Mouse (Mus musculus) frontal cortex, postnatal 10 days (tissue): ENCODE measurements around the gene Gm49630.
"Not testable (repeated sequence)": the region's sequence is repeated elsewhere in the genome, so short reads cannot be mapped to it uniquely, and the experiment has no call there.

Source experiments
- DNase-seq, 2 experiments: peaks; one replicate each; pipeline ENCODE4 v3.0.0; 2022; ENCODE audit warnings: low spot score in 2 of 2, mixed read lengths in 1 of 2

Gm49630 gene

DNA sequence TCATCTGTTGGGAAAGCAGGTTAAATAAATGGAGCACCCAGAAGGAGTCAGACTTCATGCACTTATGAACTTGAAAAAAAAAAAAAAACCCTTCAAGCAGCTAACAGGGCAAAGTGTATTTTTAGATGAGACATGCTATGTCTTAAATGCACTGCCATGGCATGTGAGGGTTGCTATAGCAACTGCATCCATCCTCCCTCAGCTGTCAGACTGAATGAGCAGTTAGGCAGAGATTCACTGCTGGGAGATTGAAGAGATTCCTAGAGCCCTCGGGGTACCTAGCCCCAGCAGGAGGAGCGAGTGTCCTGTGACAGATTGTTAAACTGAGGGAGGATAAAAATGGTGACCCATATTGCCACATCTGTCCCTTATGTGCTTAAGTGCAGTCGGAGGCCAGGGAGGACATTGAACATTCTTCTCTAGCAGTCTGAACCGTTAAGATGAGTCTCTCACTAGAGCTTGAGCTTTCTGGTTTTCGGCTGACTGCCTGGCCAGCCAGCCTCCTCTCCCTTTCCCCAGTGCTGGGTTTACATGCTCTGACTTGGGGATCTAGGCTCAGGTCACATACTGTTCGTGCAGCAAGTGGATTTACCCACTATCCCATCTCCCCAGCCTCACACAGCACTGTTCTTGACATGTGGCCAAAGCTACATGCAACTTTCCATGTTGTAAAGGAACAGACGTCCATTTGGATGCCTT is 5.0 kb downstream of the Gm49630 start:
- DNase-seq: not testable (repeated sequence)

DNA sequence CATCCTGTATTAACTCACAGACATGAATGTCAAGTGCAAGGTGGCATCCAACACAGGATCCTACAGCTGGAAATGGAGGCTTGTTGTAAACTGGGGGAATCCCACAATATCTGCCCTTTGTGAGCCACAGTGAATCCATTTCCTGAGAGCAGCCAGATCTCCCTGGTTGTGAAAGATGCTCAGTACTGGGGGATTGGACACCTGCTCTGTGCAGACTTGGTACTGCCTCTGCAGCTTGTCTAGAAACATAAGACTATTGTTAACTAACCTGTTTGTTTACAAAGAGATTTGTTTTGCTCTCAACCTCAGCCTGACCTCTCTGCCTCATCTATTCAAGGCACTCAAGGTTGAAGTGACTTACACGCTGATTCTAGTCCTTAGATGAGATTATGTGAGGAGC is 5.5 kb downstream of the Gm49630 start:
- not testable (repeated sequence) for DNase-seq

DNA sequence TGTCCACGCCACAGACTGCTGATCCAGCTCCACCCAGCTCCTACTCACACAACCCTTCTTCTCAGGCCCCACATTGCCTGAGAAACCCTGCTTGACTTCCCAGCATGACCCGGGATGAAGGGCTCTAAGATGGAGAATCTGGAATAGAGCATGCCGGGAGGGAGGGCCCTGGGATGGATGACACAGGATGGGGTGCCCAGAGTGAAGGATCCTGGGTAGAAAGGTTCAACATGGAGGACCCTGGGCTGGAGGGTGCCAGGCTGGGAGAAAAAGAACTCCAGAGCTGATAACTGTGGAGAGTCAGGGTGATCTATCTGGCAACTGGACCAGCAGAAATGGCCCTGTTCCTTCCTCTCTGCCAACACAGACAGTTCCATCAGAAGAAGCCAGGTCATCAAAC is 6.2 kb downstream of the Gm49630 start:
- not testable (repeated sequence) for DNase-seq

DNA sequence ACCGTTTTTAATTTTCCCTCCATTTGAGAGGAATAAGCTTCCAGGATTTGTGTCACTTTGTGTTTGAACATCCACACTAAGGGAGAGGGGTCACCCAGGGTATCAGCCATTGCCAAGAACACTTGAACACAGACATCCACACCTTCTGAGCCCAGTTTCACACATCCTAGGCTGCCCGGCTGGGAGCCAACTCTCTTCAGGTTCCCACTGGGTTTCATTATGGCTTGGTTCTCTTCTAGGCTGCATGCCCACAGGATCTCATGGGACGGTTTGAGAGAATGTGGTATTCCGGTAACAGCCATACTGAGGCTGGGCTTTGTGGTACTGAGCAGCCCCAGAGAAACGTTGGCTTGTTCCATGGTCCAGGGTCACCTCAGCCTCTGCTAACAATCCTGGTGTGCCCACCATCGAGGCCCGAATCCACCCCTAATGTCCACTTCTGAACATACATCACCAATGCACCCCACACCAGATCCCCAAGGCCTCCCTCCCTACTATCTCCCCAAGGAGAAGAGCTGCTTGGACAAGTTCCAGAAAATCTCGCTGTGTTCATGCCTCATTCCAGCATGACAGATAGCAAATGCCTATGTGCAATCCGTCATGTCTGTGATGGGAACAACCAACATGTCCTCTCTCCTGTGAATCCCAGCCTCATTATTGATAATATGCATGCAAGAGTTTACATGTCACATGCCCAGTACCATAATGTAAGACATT is 10.9 kb downstream of the Gm49630 start:
- DNase-seq: peak in 1 of 2 experiments; percentile 24

DNA sequence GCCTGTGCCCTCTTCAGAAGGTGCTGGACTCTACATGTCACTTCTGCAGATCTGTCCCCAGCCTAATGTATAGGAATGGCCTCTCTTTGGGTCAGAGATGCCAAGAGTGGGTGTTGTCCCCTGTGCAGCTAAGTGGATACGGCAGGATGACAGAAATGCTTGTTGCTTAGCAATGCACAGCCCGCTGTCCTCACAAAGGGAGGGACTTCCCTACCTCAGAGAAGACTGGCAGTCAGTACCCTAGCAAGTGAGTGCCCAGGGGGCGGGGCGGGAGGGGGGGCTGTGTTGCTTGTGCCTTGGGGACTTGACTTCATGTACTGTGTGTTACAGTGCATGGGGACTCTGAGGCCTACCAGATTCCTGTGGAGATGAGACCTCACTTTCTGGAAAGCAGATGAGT is 12.0 kb downstream of the Gm49630 start:
- DNase-seq: not testable (repeated sequence)

DNA sequence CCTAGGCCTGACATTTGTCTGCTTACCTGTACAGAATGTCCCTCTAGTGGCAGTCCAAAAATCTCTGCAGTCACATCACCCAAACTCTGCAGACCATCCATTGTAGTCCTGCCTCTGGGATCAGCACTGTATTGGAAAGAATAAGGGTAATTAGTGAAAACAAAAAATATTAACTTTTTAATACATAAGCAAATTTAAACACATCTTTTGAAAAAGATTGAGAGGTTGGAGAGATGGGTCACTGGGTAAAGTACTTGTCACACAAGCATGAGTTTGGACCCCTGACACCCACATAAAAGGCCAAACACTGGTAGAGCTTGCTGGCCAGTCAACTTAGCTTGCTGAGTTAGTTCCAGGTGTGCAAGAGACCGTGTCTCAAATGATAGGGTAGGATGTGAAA is 19.2 kb downstream of the Gm49630 start, which contains the start of gene Ttll2:
Gene Ttll2 (minus strand): TSS at position 101 of the 400 bp plus-strand sequence.
- not testable (repeated sequence) for DNase-seq

DNA sequence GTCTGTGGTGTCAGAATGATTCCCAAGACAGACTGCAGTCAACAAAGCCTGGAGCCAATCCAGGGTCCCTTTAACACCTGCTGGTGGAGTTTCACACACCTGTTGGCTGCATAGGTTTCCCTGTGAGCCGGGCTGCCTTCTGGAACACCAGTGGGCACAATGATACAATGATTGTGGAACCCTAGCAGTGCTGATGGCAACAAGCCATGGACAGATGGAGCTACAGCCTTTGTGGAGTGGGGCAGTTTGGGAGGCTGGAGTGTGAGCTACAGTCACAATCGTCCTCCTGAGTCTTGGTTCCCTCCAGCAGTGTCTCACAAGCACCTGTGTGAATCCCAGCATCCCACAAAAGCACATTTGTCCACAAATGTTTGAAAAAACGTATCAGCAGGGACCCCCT is 23.0 kb downstream of the Gm49630 start:
- not testable (repeated sequence) for DNase-seq

DNA sequence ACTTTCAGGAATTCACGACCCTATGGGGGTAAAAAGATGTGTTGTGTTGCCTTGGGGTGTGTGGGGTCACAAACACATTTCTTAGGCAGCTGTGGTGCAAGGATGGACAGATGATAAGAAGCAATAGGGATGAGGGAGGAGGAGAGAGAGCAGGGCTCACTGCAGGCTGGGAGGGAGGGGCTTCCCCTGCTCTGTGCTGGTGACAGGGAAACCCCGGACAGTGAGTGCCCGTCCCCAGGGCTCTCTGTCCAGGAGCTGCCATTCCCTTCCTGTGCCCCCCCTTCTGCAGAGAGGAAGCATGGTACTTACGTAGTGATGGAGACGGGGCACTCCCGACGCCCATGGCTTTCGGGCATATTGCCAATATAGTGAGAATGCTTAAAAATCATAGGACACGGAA is 34.4 kb downstream of the Gm49630 start:
- not testable (repeated sequence) for DNase-seq

DNA sequence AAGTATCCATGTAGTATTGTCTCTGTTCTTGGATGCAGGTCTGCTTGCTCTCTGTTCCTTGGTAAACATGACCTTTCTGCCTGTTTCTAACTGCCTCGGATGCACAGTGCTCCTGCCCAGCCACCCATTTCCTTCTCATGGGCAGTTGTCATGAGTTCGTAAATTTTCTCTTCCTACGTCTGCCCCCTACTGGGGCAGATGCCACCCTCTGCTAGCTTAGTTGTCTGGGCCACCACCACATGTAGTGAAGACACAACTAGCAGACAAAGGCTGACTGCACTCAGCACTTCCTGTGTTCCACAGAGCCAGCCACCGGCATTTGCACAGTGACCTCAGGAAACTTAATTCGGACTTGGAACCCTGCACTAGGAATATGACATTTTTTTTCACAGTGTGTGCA is 39.0 kb downstream of the Gm49630 start:
- DNase-seq: not testable (repeated sequence)

DNA sequence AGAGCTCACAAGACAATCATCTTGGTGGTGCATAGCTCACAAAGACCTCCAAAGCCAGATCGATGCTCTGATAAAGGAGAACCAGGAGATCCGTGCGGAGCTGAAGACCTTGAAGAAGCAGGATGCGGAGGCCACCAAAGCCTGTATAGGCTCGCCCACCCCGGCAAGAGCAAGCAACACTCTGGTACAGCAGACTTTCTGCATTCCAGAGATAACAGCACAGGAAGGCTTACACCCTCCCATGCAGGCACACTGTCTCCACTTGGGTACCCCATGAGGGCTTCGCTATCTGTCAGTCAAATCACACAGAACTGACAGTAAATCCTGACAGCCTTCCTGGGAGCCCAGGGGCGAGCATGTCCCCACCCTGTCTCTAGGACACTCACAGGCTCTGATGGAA is 45.4 kb downstream of the Gm49630 start:
- not testable (repeated sequence) for DNase-seq

DNA sequence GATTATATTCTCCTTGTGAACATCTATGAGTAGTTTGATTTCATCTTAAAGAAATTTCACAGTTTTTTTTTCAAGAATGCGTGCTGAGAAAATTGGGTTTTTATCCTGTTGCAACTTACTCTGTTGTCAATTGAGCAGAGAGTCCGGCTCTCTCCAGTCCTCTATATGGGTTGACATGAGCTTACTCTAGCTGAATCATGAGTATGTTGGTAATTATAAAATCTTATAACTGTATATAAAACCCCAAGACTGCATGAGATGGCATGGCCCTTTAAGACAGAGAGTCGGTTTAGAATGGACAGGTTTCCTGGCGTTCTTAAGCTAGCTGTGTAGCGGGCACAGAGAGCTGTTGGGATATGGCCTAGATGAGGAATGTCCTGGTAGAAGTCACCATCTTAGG is 47.4 kb downstream of the Gm49630 start, which contains the start of gene Tcp10a:
Gene Tcp10a (plus strand): TSS at position 301 of the 400 bp plus-strand sequence.
- DNase-seq: not testable (repeated sequence)

DNA sequence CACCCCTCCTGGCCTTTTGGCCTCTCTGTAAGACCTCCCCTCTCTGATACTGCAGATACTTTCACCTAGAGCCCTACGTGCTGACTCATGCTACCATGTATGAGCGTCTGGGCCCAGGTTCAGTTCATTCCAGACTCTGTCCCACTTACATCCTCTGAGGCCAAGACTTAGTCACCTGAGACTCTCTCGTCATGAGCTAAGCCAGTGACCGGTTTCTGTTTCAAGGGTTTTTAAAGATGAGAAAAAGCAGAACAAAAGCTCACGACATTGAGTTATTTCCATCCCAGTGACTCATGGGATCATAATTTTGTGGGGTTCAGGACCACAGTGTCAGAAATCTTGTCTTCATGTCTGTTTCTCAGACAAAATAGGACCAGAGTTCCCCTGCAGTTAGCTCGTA is 52.0 kb downstream of the Gm49630 start:
- DNase-seq: not testable (repeated sequence)

DNA sequence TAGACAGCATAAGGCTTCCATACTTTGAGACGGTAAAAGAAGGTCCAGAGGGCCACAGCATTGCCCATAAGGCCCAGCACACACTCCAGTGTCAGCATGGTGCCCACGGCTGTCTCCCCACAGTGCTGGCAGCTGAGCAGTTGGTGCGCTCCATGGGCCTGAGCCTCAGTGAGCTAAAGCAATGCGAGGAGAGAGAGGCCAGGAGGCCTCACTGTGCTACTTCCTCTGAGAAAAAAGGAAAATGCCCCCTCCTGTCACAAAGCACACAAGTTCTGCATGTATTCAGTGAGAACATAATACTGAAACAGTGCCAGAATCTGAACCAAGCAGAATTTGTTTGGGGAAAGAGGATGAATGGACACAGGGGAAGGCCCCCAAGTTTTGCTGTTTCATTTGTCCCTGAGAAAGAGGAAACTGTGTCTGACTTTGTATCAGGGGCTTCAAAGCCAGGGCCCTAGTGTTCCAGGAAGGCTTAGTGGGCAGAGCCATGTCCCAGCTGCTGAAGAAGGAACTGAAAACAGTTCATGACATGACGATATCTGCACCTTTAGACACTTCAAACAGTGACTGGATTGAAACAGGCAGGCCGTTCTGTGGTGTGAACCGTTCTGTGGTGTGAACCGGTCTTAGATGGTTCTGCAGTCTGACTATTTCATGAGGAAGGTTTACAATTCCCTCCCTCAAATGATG is 55.9 kb downstream of the Gm49630 start:
- not testable (repeated sequence) for DNase-seq

DNA sequence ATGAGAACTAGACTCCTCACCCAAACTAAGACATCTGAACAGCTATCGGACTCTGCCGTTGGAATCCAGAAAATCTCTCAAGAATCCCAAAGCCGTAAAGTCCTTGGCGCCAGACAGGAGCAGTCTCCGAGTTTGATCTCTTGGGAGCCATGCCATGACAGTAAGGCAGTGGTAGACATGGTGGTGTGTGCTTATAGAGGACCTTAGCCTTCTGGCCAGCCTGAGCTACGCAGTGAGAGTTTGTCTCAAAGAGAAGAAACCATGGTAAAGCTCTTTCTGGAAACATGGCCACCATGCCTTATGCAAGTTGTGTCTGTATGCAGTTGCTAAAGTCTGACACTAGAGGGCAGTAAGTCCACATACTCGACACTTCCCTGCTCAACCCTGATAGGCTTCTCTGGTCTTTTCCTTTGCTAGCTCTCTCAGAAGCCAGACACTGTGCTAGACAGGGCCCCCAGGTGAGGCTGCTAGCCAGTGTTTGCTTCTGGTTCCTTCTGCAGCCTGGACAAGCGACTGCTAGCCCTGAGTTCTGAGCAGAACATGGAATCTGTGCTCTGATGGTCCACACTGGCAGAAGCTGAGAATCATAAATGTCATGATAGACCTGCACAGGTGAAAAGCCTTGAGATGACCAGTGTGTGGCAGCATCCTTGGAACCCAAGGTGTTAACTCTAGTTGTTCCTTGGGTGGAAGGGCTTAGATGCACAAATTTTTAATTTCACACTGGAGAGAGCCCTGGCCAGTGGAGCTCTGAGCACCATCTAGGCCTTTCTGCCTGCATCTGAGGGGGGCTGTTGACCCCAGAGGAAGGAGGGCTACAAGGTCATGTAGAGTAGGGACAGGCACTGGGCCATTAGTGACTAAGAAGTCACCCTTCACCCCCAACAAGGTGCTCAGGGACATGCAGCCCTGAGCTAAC is 65.2 kb downstream of the Gm49630 start:
- DNase-seq: peak; percentile 51 to 53
